ENCODE assay signal across 8 mouse cellular contexts in the genomic region with DNA sequence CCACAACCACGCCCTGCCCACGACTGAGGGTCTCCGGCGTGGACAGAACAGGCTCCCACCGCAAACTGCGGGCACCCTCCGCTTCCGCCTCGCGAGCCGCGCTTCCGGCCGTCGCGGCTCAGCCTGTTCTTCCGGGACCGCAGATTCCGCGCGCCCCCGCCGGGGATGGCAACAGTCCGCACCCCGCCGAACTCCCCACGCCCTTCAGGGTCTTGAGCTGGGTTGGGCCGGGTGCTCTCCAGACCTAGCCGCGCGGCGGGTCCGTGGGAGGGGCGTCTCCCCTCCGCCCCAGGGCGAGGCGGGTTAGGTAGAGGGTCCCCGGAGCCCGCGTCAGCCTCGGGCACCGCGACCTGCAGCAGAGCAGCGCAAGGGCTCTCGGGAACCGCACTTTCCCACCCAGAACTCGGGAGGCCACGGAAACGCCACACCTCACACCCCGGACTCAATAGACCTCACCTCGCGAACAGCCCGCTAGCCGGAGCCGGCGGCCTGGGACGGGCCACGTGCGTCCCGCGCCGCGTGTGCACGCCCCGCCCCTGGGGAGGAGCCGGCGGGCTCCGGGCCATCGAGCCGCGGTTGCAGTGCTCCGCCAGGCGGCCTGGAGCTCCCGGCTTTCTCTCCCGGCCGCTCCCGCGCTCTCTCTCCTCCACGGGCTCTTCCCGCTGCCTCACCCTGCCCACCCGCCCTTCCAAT. TPM values are rescaled to one million over a fixed set of nuclear protein-coding genes. Genes with fewer than 3 reads are reported as not detected.
DNase-seq lines count a peak whose midpoint lies in the region; ATAC-seq and TF ChIP-seq lines count a peak whose summit lies in the region.

Gene Myo19 (plus strand): TSS at position 377 of the 693 bp plus-strand sequence.
Gene Pigw (minus strand): TSS at position 514 of the 693 bp plus-strand sequence.

- H3K4me1 ChIP-seq in embryonic fibroblast, embryonic 13.5 days (ENCODE audit: control insufficient read depth, insufficient read depth, low read length): no peaks in the 10 kb centered on the region
- H3K4me1 ChIP-seq in heart, embryonic 11.5 days (ENCODE audit: control insufficient read depth, insufficient read depth, low read length): peaks cover 6% of the 10 kb centered on the region
- H3K4me1 ChIP-seq in kidney, embryonic 16.5 days (ENCODE audit: insufficient read depth, low read length): peaks cover 20% of the 10 kb centered on the region
- H3K4me1 ChIP-seq in liver, embryonic 13.5 days (replicated peaks): peaks cover 44% of the 10 kb centered on the region
- H3K4me1 ChIP-seq in stomach, embryonic 15.5 days: peaks cover 15% of the 10 kb centered on the region

- peak within 1 kb of the TSS; percentile 74 for H3K27ac ChIP-seq in embryonic fibroblast, embryonic 13.5 days (ENCODE audit: insufficient read depth, low read length)
- H3K27ac ChIP-seq in heart, embryonic 11.5 days (ENCODE audit: low read depth, low read length): peak within 1 kb of the TSS; percentile 95
- peak within 1 kb of the TSS; percentile 98 for H3K27ac ChIP-seq in kidney, embryonic 16.5 days (ENCODE audit: low read length)
- peak within 1 kb of the TSS; percentile 91 for H3K27ac ChIP-seq in liver, embryonic 13.5 days
- H3K27ac ChIP-seq in stomach, embryonic 15.5 days: peak within 1 kb of the TSS; percentile 95

- H3K4me2 ChIP-seq in heart, embryonic 11.5 days: peak within 1 kb of the TSS; percentile 65
- H3K4me2 ChIP-seq in kidney, embryonic 16.5 days (replicated peaks; ENCODE audit: low read depth, low read length): peak within 1 kb of the TSS; percentile 67
- H3K4me2 ChIP-seq in liver, embryonic 13.5 days: peak within 1 kb of the TSS; percentile 100
- H3K4me2 ChIP-seq in stomach, embryonic 15.5 days: peak within 1 kb of the TSS; percentile 93

- ATAC-seq in heart, embryonic 11.5 days (replicated peaks; ENCODE audit: insufficient number of reproducible peaks, low FRiP score, low TSS enrichment): peak; percentile 95
- peak; percentile 97 for ATAC-seq in kidney, embryonic 16.5 days (ENCODE audit: low FRiP score, low TSS enrichment)
- peak; percentile 94 for ATAC-seq in liver, embryonic 13.5 days (ENCODE audit: low read depth)
- ATAC-seq in stomach, embryonic 15.5 days (ENCODE audit: insufficient read depth, low FRiP score, low read depth): peak; percentile 95

- peak within 1 kb of the TSS; percentile 89 for H3K4me3 ChIP-seq in embryonic fibroblast, embryonic 13.5 days (ENCODE audit: insufficient read depth, low read length)
- peak within 1 kb of the TSS; percentile 88 for H3K4me3 ChIP-seq in heart, embryonic 11.5 days (ENCODE audit: low read depth, low read length)
- peak within 1 kb of the TSS; percentile 90 for H3K4me3 ChIP-seq in kidney, embryonic 16.5 days (ENCODE audit: low read length)
- H3K4me3 ChIP-seq in liver, embryonic 13.5 days (replicated peaks): peak within 1 kb of the TSS; percentile 88
- peak within 1 kb of the TSS; percentile 88 for H3K4me3 ChIP-seq in stomach, embryonic 15.5 days (replicated peaks)

- H3K9ac ChIP-seq in heart, embryonic 11.5 days (ENCODE audit: low read depth, low read length): peak within 1 kb of the TSS; percentile 97
- peak within 1 kb of the TSS; percentile 89 for H3K9ac ChIP-seq in kidney, embryonic 16.5 days (replicated peaks; ENCODE audit: low read length)
- peak within 1 kb of the TSS; percentile 90 for H3K9ac ChIP-seq in liver, embryonic 13.5 days
- H3K9ac ChIP-seq in stomach, embryonic 15.5 days: peak within 1 kb of the TSS; percentile 87

- peaks cover 9% of the 10 kb centered on the region; the same call in 1 of the 2 replicates for H3K36me3 ChIP-seq in heart, embryonic 11.5 days (ENCODE audit: control insufficient read depth, insufficient read depth, low read length)
- peaks cover 16% of the 10 kb centered on the region for H3K36me3 ChIP-seq in kidney, embryonic 16.5 days (ENCODE audit: insufficient read depth, low read length)
- H3K36me3 ChIP-seq in liver, embryonic 13.5 days: peaks cover 41% of the 10 kb centered on the region
- peaks cover 6% of the 10 kb centered on the region for H3K36me3 ChIP-seq in stomach, embryonic 15.5 days

- TF ChIP-seq POLR2A in embryonic fibroblast, embryonic 13.5 days (IDR thresholded peaks at IDR 0.05; ENCODE audit: low read depth, low read length): peak; percentile 75

- no peaks in the 10 kb centered on the region for H3K27me3 ChIP-seq in heart, embryonic 11.5 days (ENCODE audit: control insufficient read depth, insufficient read depth, low read length)
- H3K27me3 ChIP-seq in kidney, embryonic 16.5 days (ENCODE audit: insufficient read depth, low read length): no peaks in the 10 kb centered on the region
- H3K27me3 ChIP-seq in liver, embryonic 13.5 days: no peaks in the 10 kb centered on the region
- no peaks in the 10 kb centered on the region for H3K27me3 ChIP-seq in stomach, embryonic 15.5 days (replicated peaks)

- no peak for TF ChIP-seq CTCF in embryonic fibroblast, embryonic 13.5 days (IDR thresholded peaks at IDR 0.05; ENCODE audit: borderline replicate concordance, insufficient read depth, low read length)

- peak; percentile 88 for DNase-seq in CD4-positive helper T cell, adult 2 months (ENCODE audit: low read depth, low spot score)
- DNase-seq in brain, adult 2 months (ENCODE audit: low read depth, low spot score): peak; percentile 91
- DNase-seq in liver, embryonic 13.5 days: peak; percentile 82
- peak; percentile 55 to 66 for DNase-seq in natural killer cell, adult 2 months (ENCODE audit: low spot score in 2 of 2)

- WGBS in heart, embryonic 11.5 days (ENCODE audit: insufficient replicate concordance): under 1% methylated on average over 79 of the region's 81 CpGs
- under 1% methylated on average over 80 of the region's 81 CpGs for WGBS in kidney, embryonic 16.5 days
- under 1% methylated on average over 81 of the region's 81 CpGs for WGBS in liver, embryonic 13.5 days (ENCODE audit: insufficient replicate concordance)
- under 1% methylated on average over 81 of the region's 81 CpGs for WGBS in stomach, embryonic 15.5 days

- H3K9me3 ChIP-seq in heart, embryonic 11.5 days (replicated peaks; ENCODE audit: control insufficient read depth, low read length): no peaks in the 10 kb centered on the region
- H3K9me3 ChIP-seq in kidney, embryonic 16.5 days (ENCODE audit: low read length): no peaks in the 10 kb centered on the region
- no peaks in the 10 kb centered on the region for H3K9me3 ChIP-seq in liver, embryonic 13.5 days (replicated peaks)
- no peaks in the 10 kb centered on the region for H3K9me3 ChIP-seq in stomach, embryonic 15.5 days

RNA-seq across cellular contexts. Expression of gene Myo19, which starts in this region (rescaled TPM):
- polyA plus RNA-seq in embryonic fibroblast, embryonic 13.5 days (2011; ENCODE audit: insufficient read length, low read depth, missing spikeins): 14.5 and 15.3 TPM in 2 replicates
- polyA plus RNA-seq in heart, embryonic 11.5 days (2014; fragmentation: Nextera tagmentation; extraction: Ambion mirVana): 7.2 and 7.7 TPM in 2 replicates
- polyA plus RNA-seq in kidney, embryonic 16.5 days (2015; fragmentation: Nextera tagmentation; extraction: Ambion mirVana): 11.8 and 13.9 TPM in 2 replicates
- polyA plus RNA-seq in liver, embryonic 13.5 days (2015; fragmentation: Nextera tagmentation; extraction: Ambion mirVana): 3.4 and 5.2 TPM in 2 replicates
- polyA plus RNA-seq in stomach, embryonic 15.5 days (2015; fragmentation: Nextera tagmentation; extraction: Ambion mirVana): 6.8 and 7.8 TPM in 2 replicates

RNA-seq across cellular contexts. Expression of gene Pigw, which starts in this region (rescaled TPM):
- 5.4 and 8.4 TPM in 2 replicates for polyA plus RNA-seq in embryonic fibroblast, embryonic 13.5 days (2011; ENCODE audit: insufficient read length, low read depth, missing spikeins)
- 2.0 and 4.0 TPM in 2 replicates for polyA plus RNA-seq in heart, embryonic 11.5 days (2014; fragmentation: Nextera tagmentation; extraction: Ambion mirVana)
- 3.8 and 4.3 TPM in 2 replicates for polyA plus RNA-seq in kidney, embryonic 16.5 days (2015; fragmentation: Nextera tagmentation; extraction: Ambion mirVana)
- 2.3 and 2.5 TPM in 2 replicates for polyA plus RNA-seq in liver, embryonic 13.5 days (2015; fragmentation: Nextera tagmentation; extraction: Ambion mirVana)
- 2.9 and 3.5 TPM in 2 replicates for polyA plus RNA-seq in stomach, embryonic 15.5 days (2015; fragmentation: Nextera tagmentation; extraction: Ambion mirVana)

Comparison
In these comparisons a context has a peak if more than half of its experiments do, and no peak if none do; other contexts are left out.
1. Peak in every context shown above with its lines: DNase-seq, ATAC-seq, H3K4me3 ChIP-seq and H3K27ac ChIP-seq.